Mouse (Mus musculus): ENCODE results near the gene St6gal2.

St6gal2 gene

DNA sequence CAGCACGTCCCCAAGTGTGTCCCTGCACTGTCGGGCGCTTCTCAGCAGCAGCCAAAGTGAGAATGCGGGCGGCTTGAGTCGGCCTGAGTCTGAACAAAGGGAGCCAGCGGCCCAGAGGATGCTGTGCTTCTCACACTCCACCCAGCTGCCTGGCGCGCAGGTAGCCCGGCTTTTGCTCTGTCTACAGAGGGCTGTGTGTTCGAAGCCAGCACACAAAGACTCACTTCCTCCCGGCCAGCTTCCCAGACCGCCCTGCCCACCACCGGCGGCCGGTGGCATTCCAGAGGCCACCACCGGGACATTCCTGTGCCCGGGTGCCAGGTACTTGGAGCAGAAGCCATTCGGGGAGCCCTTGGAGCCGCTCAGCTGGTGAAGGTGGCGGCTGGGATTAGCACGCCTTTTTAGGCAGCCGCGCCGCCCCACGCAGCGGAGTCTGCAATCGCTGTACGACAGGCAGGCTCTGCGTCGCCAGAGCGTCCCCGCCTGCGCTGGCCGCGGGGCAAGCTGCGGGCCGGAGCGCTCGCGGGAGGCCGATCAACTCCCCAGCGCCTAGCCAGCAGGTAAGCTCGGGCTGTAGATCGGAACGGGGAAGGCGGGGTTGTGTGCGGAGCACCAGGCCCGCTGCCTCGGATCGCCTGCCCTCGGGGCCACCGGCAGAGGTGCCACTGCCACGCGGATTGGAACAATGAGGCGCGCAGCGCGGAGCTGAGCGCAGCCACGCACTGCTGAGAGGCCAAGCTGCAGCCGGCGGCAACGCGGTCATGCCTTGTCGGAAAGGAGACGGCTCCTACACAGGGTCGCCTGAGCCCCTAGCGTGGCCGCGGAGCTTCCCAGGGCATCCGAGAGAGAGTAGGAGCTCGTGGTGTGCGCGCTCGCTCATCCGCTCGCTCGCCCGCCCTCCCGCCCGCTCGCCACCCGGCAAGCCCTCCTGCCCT is at the start of gene St6gal2:
Gene St6gal2, plus strand, starts transcription at position 133 of the 935 bp plus-strand sequence.
- peak; percentile 37 to 50 for DNase-seq

- DNase-seq = no peak
Observed at GRCm38 (mm10) chr17:55406043-55406442, 39.1 kb upstream of the St6gal2 start.

DNA sequence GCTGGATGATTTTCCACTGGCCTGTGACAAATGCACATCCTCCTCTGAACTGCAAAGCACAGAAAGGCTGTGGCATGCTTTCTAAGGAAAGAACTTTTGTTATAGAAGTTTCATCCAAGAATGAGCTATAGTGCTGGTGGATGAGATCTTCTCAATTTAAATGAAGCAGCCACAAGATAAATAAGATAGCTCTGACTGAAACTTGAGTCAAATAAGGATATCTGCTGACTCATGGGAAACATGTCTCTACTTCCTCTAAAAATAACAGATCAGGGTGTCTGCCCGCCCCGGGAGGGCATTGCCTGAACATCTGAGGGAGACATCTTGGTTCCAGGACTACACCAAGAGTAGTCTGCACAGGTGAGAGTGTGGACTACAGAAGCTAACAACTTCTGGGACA is 28.7 kb upstream of the St6gal2 start:
- DNase-seq = no peak

DNA sequence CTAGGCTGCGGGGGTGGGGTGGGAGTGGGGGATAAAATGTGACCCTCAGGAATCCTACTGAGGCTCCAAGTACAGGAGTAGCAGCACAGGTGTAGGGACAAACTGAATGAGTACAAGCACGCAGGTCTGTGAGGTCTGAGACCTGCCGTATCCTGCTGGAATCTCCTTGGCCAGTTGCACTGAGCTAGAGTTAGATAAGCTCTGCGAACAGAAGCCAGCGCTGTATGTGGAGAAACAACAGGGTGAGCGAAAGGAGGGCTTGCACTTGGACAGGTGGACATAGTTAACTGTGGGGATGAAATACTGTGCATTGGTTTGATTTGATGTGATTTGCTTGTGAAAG is 974 bp downstream of the St6gal2 start:
- peak; percentile 4 to 15 for DNase-seq

DNA sequence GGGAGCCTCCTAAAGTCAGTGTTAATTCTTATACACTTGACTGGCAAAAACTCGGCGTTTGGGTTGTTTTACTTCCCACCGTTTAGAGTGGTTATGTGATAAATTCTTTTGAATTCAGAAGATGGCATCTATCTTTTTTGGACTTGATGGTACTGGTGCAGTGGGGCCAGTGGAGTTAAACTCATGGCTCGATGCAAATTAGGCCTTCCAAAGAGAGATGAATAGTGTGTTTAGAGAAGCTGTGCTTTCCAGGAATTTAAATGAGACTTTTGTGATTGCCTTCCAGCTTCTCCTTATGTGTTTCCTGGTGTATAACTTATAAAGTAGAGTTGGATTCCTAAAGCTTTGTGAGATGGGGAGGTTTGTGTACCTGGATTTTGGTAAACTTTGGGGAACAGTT is 1.5 kb downstream of the St6gal2 start:
- DNase-seq = no peak

DNA sequence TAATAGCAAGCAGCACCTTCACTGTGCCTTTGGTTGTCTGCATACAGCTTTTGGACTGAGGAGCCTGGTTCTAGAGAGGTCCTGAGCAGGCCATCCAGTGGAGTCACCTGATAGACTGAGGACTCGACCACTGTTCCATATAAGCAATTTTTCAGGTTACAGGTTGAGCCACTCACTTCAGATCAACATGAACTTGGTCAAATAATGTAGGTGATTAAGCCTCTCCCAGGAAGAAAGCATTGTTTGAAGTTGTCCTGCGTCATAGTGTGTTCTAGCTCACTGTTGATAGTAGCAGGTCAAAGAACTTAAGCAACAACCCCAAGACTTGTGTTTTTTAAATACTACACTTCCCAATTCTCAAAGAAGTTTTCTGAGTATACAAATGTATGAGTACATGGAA is 5.8 kb downstream of the St6gal2 start:
- DNase-seq = no peak

GRCm38 (mm10) chr17:55454487-55454886 is 9.3 kb downstream of the St6gal2 start:
- no peak for DNase-seq

GRCm38 (mm10) chr17:55460187-55460586 is 15.0 kb downstream of the St6gal2 start:
- no peak for DNase-seq

DNA sequence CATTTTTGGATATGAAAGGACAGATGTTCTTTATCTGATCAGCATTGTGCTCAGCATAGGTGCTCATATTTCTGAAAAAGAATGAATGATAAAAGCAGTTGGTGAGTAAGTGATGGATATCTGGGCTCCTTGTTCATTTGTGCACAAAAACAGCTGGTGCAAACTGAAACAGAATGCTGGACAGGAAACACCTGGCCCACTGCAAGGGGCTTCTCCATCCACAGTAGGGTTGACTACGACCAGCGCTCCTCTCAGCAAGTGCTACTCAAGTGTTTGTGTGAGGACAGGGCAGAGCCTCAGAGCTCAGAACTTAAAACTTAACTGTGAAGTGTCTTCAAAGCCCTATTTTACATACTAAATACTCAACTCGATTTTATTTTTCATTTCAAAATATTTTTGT is 22.4 kb downstream of the St6gal2 start:
- no peak for DNase-seq

DNA sequence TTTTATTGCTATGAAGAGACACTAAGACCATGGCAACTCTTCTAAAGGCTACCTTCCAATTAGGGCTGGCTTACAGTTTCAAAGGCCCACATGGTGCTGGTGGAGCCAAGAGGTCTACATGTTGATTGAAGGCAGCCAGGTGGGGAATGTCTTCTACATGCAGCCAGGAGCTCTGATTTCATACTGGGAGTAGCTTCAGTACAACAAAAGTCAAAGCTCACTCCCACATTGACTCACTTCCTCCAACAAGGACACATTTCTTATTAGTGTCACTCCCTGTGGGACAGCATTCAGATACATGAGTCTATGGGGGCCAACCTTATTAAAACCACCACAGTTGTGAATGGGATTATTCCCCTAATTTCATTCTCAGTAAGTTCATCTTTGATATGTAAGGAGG is 23.8 kb downstream of the St6gal2 start:
- no peak for DNase-seq

DNA sequence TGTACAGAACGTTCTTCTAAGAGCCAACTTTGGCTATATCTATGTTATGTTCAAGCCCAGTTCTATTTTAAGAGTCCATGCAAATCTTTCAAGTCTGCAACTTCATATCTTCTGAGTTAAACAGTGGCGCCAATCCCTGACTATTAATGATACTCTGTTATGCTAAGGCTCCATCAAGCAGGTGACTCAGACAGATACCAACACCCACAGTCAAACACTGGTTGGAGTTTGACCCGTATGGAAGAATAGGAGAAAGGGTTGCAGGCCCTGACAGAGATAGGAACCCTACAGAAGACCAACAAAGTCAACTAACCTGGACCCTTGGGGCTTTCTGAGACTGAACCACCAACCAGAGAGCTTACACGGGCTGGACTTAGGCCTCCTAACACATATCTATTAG is 30.8 kb downstream of the St6gal2 start:
- DNase-seq = no peak

DNA sequence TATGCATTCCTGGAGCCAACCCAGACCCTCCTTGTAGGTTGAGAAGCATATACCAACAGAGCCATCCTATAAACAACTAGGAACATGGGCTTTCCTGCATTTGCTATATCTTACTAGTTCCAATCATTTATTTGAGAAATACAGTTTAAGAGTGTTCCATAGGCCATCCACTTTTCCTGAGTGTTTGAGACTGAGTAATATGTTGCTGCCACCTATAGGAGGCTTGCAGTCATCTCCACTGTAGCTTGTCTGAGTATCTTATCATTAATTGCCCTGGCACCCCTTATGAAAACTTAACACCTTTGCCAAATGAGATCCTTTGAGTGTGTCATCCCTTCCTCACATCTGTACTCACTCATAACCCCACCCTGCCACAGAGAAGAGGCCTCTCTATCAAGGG is 32.2 kb downstream of the St6gal2 start:
- no peak for DNase-seq

DNA sequence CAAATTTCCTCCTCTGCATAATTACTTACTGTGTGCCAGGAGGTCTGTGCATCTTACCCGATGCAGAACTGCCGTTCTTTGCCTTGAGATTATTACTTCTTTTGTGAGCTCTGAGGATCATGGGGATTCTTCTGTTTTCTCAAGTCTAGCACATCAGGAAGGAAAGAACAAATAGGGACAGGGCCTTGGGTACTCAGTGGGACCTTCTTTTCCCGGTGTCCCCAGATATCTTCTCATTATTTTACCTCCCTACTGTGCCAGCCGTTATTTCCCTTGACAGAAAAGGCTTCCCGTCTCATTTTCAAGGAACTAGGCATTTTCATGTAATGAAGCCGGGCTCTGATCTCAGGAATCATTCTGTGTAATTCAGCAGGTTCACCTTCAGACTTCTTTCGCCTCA is 34.2 kb downstream of the St6gal2 start:
- DNase-seq = no peak

DNA sequence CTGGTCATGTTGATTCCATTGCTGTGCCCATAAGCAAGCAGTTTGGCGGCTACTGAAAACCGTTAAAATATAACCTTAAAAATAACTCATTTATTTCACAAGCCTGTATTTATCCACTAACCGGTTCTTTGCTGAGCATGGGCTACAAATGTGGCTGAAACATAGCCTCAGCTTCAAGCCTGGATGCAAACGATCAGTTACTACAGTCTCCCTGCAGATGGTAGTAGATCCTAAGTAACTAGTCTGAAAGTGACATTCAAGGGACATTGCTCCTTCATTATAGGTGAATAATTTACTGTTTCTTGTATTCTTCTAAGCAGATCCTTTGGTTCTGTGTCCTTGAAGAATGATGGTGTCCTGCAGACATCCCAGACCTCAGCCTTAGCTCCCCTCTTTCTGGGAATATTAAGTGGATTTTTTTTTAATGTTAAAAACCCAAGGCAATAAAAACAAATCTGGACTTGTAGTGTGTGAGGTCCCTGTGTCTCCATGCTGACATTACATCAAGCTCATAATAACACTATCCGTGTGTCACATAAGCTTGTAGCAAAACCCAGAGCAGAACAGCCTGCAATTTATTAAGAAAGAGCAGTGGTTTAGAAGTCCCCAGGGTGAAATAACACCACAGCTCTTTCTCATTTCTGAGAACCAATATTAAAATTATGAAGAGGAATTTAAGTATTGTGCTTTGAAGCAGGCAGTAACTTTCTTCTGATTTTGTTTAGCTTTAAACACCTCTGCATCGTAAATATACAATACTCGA is 39.1 kb downstream of the St6gal2 start:
- no peak for DNase-seq

DNA sequence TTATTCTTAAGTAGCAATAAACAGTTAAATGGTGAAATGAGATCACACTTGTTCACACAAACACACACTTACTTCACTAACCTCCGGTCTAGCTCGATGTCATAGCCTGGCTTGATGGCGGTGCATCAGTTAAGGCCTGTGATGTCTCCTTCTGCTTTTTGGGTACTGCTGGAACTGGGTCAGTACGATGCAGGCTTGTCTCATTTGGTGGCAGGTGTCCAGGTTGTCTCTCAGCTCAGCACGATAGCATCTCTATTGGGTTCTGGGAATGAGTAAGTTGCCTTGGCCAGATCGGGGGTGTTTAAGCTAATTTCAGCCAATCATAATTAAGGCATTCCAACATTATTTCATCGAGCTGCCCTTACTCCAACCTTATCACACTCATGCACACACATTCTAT is 86.7 kb downstream of the St6gal2 start:
- DNase-seq = no peak

DNA sequence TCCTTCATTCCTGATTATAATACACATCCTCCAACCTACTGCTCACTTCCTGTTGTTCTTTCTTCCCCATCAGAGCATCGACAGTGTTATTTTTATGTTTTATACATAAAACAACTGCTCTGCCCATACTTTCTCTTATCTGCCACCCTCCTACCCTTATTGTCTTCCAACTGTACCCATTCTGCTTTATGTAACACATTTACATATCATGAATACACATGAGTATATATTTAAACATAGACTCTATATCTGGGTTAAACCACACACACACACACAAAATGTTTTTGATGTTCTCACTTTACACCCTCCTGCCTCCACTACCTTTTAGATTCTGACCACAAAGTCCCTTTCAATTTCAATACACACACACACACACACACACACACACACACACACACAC is 103.3 kb downstream of the St6gal2 start:
- DNase-seq = no peak

DNA sequence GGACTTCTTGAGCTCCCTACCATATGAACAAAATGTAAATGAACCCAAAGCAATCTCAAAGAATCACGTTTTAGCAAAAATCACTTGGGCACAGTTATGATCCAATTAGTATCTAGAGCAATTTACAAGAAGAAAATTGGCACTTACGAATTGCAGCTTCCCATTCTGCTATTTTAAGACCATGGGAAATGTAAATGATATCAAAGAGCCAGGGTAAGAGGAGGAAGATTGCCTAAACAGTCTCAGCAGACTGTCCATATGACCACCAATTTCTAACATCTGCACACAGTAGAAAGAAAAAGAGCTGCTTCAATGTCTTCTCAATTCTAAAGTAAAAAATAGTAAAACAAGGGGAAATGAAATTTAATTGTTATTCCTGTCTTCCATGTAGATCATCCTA is 116.6 kb downstream of the St6gal2 start:
- DNase-seq = no peak
